Mouse (Mus musculus) thymus, postnatal 14 days (tissue): ENCODE data around the gene Bmp5.

ENCODE experiments used
- DNase-seq: peaks from one replicate; pipeline ENCODE4 v3.0.0; 2021

Bmp5 gene

GRCm38 (mm10) chr9:75846010-75846409 is 70.8 kb downstream of the Bmp5 start:
- DNase-seq, result no peak

DNA sequence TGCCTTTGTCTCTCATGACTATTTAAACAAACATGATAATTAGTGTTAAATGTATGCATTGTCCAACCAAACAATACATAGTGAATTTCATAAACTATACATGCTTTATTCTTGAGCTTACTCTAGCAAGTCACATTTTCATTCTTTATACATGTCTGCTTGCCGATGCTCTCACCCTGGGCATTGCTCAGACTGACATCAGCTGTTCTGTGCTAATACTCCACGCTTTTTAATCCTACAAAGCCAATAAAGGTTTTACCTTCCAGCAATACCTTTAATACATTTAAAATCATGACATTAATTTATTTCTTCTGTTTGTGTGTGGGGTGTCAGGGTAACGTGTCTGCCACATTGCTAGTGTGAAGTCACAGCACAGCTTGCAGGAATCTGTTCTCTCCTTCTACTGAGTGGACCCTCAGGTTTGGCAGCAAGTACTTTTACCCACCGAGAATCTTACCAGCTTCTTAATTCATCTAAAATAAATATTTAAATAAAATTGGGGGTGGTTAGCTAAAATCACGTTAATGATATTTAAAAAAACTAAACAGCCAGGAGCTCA is 75.6 kb downstream of the Bmp5 start:
- DNase-seq, result no peak

- DNase-seq, result no peak
Observed at GRCm38 (mm10) chr9:75858161-75858560, 83.0 kb downstream of the Bmp5 start.

DNA sequence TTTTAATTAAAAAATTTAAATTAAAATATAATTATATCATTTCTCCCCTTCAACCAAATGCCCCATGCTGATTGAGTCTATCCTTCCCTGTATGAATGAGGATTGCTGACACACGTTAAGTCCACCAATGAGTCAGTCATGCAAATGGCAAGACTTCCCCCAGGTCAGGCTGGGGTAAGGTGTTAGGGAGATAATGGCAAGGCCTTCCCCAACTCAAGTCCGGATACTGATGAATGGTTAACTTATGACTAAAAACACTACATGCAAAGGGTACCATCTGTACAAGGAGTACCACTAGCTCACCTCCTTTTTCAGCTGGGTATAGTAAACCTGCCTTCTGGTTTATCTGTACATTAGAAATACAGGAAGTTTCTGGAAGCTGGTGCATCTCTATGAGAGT is 83.8 kb downstream of the Bmp5 start:
- DNase-seq, result no peak

DNA sequence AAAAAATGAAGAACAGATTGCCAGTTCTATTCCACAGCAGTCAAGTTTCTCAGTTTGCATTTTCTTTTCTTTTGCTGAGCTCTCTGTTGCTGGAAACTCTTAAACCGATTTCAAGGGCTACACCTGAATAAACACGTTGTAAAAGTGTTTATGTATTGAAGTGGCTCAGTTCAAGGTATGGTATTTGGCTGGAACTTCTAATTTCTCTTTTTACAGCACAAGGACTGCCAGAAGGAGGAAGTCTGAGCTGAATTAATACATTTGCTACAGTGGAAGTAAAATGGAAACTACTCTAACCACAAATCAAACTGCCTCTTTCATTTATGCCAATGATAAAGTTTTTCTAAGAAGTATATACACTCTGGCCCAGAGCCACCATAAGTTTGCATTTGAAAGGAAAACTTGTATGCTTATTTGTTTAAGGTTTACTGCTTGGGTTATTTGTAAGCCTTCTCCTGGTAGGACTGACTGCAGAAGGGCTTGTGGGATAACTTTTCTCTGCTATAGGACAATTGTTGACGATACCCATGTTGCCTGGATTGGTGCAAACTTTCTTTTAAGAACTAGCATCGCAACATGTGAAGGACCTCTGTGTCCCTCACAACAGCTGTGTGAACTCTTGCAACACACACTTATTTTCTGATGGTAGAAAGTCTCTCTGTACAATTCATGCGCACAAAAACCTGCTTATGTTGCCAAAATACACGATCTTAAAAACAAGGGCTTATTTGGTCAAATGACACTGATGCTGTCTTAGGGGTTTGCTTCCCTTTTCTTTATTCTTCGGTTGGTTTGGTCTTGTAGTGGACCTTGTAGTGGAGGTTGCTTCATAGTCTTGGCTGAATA is 95.4 kb downstream of the Bmp5 start:
- no peak for DNase-seq

DNA sequence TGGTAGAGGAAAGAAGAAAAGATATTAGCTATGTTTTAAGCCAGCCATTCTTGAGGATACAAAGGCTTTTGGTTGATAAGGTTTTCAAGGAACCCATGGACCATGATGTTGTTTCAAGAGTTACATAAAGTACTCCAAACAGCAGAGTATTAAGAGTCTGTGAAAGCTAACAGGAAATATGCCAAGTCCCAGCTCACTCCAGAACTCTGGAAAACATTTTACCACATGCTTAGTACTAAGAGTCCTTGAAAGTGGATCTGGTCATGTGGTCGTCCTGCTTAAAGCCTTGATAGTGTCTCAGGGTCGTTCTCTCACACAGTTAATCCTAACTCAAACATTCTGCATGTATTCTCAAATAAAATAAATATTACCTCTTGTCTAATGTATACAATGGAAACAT is 101.2 kb downstream of the Bmp5 start:
- DNase-seq, result no peak

GRCm38 (mm10) chr9:75883481-75884190 is 108.5 kb downstream of the Bmp5 start:
- no peak for DNase-seq

GRCm38 (mm10) chr9:75886801-75887544 is 111.8 kb downstream of the Bmp5 start:
- no peak for DNase-seq

- DNase-seq, result no peak
Observed at GRCm38 (mm10) chr9:75896918-75897317, 121.8 kb downstream of the Bmp5 start.

- DNase-seq, result no peak
Observed at GRCm38 (mm10) chr9:75898022-75898421, 122.9 kb downstream of the Bmp5 start.

- DNase-seq, result no peak
Observed at GRCm38 (mm10) chr9:75901219-75901618, 126.1 kb downstream of the Bmp5 start.

- DNase-seq, result no peak
Observed at GRCm38 (mm10) chr9:75905497-75905896, 130.3 kb downstream of the Bmp5 start.

DNA sequence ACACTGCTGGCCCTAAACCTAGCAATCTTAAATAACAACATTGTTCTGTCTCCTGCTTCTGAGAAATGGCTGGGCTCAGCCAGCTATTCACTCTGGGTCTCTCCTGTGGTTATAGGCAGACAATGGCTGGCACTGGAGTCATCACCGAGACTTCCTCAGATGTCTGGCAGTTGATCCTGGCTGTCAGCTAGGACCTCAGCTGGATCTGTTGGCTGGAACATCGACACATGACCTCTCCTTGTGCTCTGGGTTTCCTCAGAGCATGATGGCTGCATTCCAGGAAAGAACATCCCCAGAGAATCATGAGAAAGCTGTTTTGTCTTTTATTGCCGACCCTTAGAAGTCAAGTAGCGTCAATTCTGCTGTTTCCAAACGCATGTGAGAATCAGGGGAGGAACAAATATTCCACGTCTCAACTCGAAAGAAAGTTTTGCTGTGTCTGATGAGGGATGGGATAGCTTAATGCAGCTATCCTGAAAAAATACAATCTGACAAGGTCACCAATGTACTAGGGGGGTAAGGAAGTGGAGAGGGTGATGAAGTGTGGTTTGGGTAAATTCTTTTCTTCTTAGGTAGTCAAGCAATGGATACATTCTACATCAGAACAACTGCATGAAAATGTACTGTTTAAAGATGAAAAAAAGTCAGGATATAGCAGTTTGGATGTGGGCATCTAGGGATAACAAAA is 135.1 kb downstream of the Bmp5 start:
- no peak for DNase-seq

- DNase-seq, result no peak
Observed at GRCm38 (mm10) chr9:75911542-75911941, 136.4 kb downstream of the Bmp5 start.

DNA sequence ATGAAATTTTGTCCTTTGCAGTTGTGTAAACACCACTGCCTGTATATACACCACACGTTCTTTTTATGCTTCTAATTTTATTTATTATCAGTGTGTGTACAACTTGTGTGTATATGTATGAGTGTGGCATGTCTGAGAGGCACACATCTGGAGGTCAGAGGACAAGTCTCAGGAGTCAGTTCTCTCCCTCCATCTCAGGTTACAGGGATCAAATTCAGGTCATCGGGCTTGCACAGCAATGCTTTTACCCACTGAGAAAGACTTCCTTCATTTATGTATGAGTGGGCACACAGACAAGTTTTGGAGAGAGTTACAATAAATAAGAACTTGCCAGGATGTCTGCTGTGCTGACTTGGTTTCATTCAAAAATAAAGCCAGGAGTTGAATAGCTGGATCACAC is 140.9 kb downstream of the Bmp5 start:
- DNase-seq, result no peak

DNA sequence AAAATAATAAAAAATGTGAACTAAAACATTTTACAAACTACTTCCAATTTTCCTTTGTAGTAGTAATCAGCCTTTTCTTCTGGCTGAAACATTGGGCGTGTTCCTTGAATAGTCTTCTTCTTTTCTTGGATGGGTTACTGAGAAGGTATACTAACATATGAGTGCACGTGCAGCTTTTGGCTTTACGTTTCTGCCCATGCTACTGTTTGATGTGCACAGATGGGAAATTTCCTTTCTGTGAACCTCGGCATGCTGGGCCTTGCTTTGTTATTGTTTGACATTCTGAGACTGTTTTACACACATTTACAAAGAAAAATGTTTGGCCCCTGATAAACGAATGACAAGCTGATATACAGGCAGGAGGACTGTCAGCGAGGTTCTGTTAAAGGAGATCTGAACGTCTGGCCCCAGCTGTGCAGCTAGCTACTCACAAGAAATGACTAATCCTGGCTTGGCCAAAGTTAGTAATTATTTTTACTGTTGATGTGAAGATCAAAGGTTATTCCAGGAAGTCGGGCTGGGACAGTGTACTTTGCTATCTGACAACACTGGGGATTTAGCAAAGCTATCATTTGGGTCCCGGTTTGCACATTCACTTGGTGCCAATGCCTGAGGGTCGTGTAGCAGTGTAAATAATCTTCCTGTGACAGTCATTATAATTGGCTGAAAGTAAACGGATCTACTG is 152.2 kb downstream of the Bmp5 start:
- DNase-seq, result no peak

GRCm38 (mm10) chr9:75928068-75928467 is 152.9 kb downstream of the Bmp5 start:
- no peak for DNase-seq

- no peak for DNase-seq
Observed at GRCm38 (mm10) chr9:75944663-75945062, 169.5 kb downstream of the Bmp5 start.
